Mouse (Mus musculus) erythroblast, embryonic 14.5 days (primary cell): ENCODE results near the gene Selenop.

Experiments used
- GATA1 ChIP-seq: IDR thresholded peaks from 2 replicates; pipeline ENCODE4 v1.6.1; 2012; ENCODE audit warnings: low read length, inconsistent platforms, mixed read lengths
- TAL1 ChIP-seq: IDR thresholded peaks from 3 replicates; pipeline ENCODE4 v1.6.1; 2012; ENCODE audit warnings: low read length, inconsistent platforms, mixed read lengths

DNA sequence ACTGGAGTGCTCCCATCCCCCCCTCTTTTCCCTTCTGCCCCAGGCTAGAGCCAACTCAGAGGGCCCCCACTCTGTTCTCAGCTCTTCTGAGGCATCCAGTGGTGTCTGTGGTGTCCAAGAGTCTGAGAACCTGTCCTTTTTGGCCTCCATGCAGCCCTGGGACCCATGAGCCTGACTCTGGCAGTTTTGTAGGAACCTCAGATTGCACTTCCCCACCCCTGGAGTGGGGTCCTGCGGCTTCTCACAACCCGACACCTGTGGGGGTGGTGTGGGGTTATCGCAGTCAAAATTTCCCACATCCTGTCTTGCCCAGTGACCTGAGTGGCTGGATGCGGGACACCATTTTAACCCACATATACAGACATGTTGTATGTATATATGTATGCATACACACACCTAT, 4.1 kb upstream of the Selenop start:
- no peak for TF ChIP-seq TAL1
- TF ChIP-seq GATA1: no peak
